Mouse (Mus musculus): ENCODE data around the gene Tnf.

Gene Tnf

DNA sequence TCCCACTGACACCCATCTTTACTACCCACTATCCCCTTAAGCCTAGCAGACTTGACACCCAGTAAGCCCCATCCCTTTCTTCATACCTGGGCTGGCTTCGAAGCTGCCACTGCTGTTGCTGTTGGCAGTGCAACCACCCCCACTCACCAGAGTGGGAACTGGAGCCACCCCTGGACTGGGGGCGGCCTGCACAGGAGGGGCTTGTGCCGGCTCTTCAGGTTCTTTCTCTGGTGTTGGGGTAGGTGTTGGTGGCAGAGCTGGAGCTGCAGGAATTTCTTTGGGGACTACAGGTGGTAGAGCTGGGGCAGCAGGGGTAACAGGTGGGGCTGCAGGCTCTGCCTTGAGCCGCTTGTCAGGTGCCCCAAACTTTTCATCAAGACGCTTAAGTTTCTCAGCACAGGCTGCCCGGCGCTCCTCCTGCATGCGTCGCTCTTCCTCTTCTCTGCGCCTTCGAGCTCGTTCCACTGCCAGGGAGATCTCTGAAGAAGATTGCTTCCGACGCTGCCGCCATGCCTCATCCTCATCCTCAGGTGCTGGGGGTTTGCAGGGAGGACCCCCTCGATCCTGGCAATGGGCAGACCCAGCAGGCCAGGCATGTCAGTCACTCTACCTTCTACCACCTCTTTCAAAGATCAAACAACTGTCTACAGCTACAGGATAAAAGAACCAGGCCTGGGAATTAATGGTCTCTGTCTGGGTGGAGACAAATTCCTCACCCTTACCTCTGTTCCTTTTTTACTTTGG is 42.8 kb downstream of the Tnf start:
- CTCF ChIA-PET, result no interaction called here

DNA sequence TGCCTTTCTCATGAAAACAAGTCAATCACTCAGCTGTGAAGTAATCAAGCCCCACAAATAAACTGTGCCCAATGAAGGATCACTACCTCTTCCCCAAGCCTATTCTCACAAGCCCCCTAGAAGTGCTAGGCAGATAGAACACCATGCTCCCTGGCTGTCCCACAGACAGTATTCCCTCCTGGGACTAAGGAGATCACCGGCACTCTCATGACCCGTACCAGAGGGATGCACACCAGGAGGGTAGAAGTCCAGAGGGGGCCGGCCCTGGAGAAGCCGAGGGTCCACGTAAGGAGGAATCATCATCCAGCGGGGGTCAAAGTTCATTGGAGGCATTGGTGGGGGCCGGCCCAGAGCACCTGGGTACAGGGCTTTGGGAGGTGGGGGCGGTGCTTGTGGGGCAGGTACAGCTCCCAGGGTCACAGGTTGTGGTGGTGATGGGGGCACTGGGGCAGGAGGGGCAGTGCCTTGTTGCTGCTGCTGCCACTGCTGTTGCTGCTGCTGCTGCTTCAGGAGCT is 44.1 kb downstream of the Tnf start:
- CTCF ChIA-PET, result no interaction called here

- CTCF ChIA-PET, result no interaction called here
Measured at GRCm38 (mm10) chr17:35157254-35157653, 44.6 kb downstream of the Tnf start.

DNA sequence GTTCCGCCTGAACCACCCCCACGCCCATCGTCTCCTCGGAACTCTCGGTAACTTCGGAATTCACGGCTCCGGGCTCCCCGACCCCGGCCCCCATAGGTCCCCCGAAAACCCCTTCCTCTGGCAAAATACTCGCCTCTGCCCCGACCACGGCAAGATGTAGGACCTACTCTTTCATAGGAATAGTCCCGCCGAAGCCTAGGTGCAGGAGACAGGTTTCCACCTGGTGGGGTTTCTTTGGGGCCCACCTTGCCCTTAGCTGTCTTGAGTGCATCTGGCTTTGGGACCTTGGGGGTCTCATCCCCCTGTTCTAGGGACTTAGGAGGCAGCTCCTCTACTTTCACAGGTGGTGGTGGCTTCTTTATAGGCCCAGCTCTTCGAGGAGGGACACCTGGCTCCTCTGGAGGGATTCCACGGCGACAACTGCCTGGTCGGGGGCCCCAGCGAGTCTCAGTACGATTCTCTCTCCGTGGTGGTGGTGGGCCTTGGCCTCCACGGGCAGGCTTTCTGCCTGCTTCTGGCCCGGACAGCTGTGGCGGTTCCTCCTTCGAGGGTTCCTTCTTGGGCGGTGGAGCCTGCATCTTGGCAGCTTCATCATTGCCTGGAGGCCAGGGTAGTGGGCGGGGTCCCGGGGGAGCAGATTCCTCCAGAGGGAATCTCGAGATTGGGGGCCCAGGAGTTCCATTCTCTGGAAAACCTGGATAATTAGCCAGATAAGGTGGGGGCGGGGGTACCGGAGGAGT is 45.2 kb downstream of the Tnf start:
- CTCF ChIA-PET, result interaction anchor here (0.6 kb wide), 1 partner anchor 208 kb away, joined by 11 read pairs; no protein-coding TSS in a partner anchor

- CTCF ChIA-PET, result interaction anchor here (0.5 kb wide), 1 partner anchor 80 kb away, joined by 3 read pairs; the partner anchor contains the start of gene Nfkbil1
Measured at GRCm38 (mm10) chr17:35155451-35155850, 46.4 kb downstream of the Tnf start.

DNA sequence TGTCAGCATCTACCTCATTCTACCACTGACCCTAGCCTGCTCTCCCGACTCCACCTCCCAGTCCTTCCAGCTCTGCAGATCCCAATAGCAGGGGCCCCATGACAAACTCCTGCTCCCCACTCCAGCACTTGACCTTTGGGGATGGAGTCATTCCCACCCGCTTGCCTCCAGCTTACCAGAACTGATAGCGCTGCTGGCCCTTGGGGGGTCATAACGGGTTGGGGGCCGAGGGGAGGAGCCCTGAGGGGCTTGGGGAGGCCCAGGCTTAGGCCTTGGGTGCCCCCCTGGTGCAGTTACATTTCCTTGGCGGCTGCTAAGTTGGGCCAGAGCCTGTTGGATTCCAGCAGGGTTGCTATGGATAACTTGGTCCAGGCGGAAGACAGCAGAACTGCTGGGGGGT is 47.2 kb downstream of the Tnf start:
- CTCF ChIA-PET, result interaction anchor here (0.6 kb wide), 1 partner anchor 17 kb away, joined by 3 read pairs; no protein-coding TSS in a partner anchor

DNA sequence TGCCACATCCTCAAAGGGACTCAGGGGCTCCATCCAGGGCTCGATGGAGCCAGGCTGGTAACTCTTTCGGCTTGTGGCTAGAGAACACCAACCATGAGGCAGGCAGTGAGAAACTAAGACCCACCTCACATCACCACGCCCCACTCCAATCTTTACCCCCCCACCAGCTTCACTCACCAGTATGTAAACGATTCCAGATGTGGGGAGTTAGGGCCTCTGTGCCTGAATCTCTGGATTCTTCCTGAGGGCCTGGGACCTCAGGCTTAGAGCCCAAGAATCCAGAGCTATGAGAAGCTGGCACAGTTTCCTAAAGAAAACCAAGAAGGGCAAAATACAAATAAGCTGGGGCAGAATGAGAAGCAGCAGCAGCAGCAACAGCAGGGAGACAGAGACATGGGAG is 47.9 kb downstream of the Tnf start:
- CTCF ChIA-PET, result no interaction called here

GRCm38 (mm10) chr17:35153077-35153476 is 48.7 kb downstream of the Tnf start:
- CTCF ChIA-PET, result interaction anchor here (0.6 kb wide), 1 partner anchor 79 kb away, joined by 7 read pairs; no protein-coding TSS in a partner anchor

DNA sequence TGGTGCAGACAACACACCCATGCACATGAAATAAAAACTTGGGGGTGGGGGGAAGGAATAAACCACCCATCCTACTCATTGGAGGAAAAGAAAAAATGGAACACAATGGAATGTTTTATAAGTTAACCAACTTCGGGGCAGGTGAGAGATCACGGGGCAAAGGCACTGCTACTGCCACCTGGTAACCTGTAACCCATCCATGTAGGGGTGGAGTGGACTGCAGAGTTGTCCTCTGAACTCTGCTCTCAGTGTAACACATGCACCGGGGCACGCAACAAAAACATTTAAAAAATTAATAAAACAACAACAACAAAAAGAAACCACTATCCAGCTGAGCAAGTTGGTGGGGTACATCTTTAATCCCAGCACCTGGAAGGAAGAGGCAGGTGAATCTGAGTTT is 49.7 kb downstream of the Tnf start:
- CTCF ChIA-PET, result no interaction called here
